Mouse (Mus musculus) small intestine, adult 10 weeks (tissue): ENCODE results near the gene Olfr357. TPM values are rescaled to one million over a fixed set of nuclear protein-coding genes. Genes with fewer than 3 reads are reported as not detected.

ENCODE experiments used
- polyA plus RNA-seq: library from polyadenylated mRNA; stranded (reverse); fragments of 350-450 nt; fragmentation: Illumina TruSeq; extraction: RNeasy Lipid Tissue Mini Kit (QIAGEN cat#74804); gene quantifications from one replicate; pipeline ENCODE4 v1.2.3, GENCODE M21; 2014; ENCODE audit warnings: low replicate concordance

Gene Olfr357
- not detected for polyA plus RNA-seq

DNA sequence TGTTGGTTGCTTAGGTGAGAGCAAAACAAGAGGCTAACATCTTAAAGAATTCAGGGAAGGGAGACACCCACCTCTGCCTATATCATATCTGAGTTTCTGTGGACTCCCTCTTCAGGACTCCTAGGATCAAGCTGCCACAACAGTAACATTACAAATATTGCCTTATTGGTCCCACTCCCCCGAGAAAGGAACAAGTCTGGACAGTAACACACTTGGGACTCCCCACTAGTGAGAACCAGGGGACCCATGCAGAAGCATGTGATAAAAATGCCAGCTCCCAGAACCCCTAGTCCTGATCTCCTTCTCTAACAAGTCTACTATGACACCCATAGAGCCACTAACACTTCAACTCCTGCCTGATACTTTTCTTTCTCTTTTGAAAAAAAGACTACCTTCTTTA is at the start of gene Olfr357:
TSS of gene Olfr357 (plus strand) at position 301 of the 400 bp plus-strand sequence.

DNA sequence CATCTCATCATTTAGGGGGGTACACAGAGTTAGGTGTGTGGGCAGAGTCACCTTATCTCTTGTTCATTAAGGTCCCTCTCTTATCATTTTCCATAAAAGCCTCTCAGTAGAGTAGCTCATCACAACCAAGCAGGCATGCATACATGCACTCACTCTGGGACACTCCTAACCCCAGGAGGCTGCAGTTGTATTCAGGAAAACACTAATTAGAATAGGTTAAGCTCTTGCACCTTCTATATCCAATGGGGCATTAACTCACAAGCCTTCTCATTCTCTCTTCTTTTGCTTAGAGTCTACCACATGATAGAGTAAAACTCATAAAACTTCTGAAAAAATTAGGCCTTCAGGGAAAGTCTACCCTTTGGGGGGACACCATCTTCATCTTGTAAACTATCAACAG is 15.6 kb downstream of the Olfr357 start, which contains the start of gene Olfr358:
TSS of gene Olfr358 (minus strand) at position 101 of the 400 bp plus-strand sequence.

Other genes with a start within 250 kb of the Olfr357 start
- not detected for gene Olfr348, start 209.6 kb upstream of the Olfr357 start, polyA plus RNA-seq
- gene Olfr50, start 203.3 kb upstream of the Olfr357 start, polyA plus RNA-seq: not detected
- not detected for gene Olfr3, start 176.8 kb upstream of the Olfr357 start, polyA plus RNA-seq
- gene Olfr350, start 147.5 kb upstream of the Olfr357 start, polyA plus RNA-seq: not detected
- not detected for gene Olfr351, start 131.2 kb upstream of the Olfr357 start, polyA plus RNA-seq
- gene Olfr352, start 125.4 kb upstream of the Olfr357 start, polyA plus RNA-seq: not detected
- gene Olfr353, start 100.9 kb upstream of the Olfr357 start, polyA plus RNA-seq: not detected
- gene Olfr354, start 88.1 kb upstream of the Olfr357 start, polyA plus RNA-seq: not detected
- gene Olfr355, start 64.9 kb upstream of the Olfr357 start, polyA plus RNA-seq: not detected
- gene Olfr356, start 56.7 kb upstream of the Olfr357 start, polyA plus RNA-seq: not detected
- not detected for gene Olfr358, start 15.5 kb downstream of the Olfr357 start, polyA plus RNA-seq
- gene Olfr360, start 71.9 kb downstream of the Olfr357 start, polyA plus RNA-seq: not detected
- gene Olfr361, start 95.5 kb downstream of the Olfr357 start, polyA plus RNA-seq: not detected
- not detected for gene Olfr362, start 124.1 kb downstream of the Olfr357 start, polyA plus RNA-seq
- gene Olfr364-ps1, start 145.5 kb downstream of the Olfr357 start, polyA plus RNA-seq: not detected
- not detected for gene Olfr365, start 194.4 kb downstream of the Olfr357 start, polyA plus RNA-seq
- gene Olfr366, start 217.7 kb downstream of the Olfr357 start, polyA plus RNA-seq: not detected